Comparison of ENCODE assay signal across 9 mouse cellular contexts in genomic region chr4:120986446-120986845, GRCm38 (mm10). TPM values are rescaled to one million over a fixed set of nuclear protein-coding genes. Genes with fewer than 3 reads are reported as not detected.
A peak's percentile ranks its signal among the peaks of the same experiment; 100 is the strongest.
DNase-seq lines count a peak whose midpoint lies in the region; ATAC-seq and TF ChIP-seq lines count a peak whose summit lies in the region.
"Had no signal": no experiment of that assay in that cellular context is flagged by ENCODE, and none has a peak within 500 bp of the region (broad histone marks: within the 10 kb centered on the region; RNA-seq: fewer than 3 reads in every experiment).

No protein-coding gene starts in this region.

- H3K27ac ChIP-seq in heart, postnatal 0 days (ENCODE audit: low read depth), result no peak overlapping the region
- no peak overlapping the region for H3K27ac ChIP-seq in CH12.LX (ENCODE audit: insufficient read depth, low read depth)
- no peak overlapping the region for H3K27ac ChIP-seq in limb, embryonic 10.5 days
- no peak overlapping the region for H3K27ac ChIP-seq in midbrain, embryonic 16.5 days (ENCODE audit: low read length)
- H3K27ac ChIP-seq: embryonic facial prominence, embryonic 13.5 days had no signal

- peak; percentile 95 for TF ChIP-seq RAD21 in CH12.LX (IDR thresholded peaks at IDR 0.05; ENCODE audit: low read depth, low read length)

- H3K4me3 ChIP-seq in heart, postnatal 0 days (ENCODE audit: low read depth, low read length), result no peak overlapping the region
- no peak overlapping the region for H3K4me3 ChIP-seq in CH12.LX (replicated peaks in 1 of 3; ENCODE audit: low read depth in 2 of 3, low read length in 2 of 3, poor library complexity in 1 of 3)
- H3K4me3 ChIP-seq in limb, embryonic 10.5 days, result no peak overlapping the region
- no peak overlapping the region for H3K4me3 ChIP-seq in midbrain, embryonic 16.5 days (ENCODE audit: low read depth, low read length)
- H3K4me3 ChIP-seq: embryonic facial prominence, embryonic 13.5 days had no signal

- 0 out of 2 replicates have a peak, but pooled peaks cover 4% of the 10 kb centered on the region for H3K9me3 ChIP-seq in heart, postnatal 0 days (replicated peaks; ENCODE audit: control insufficient read depth, low read length)
- H3K9me3 ChIP-seq in CH12.LX (replicated peaks; ENCODE audit: low read length), result peaks cover 10% of the 10 kb centered on the region
- no peaks in the 10 kb centered on the region for H3K9me3 ChIP-seq in limb, embryonic 10.5 days (replicated peaks)
- no peaks in the 10 kb centered on the region for H3K9me3 ChIP-seq in midbrain, embryonic 16.5 days (replicated peaks; ENCODE audit: control insufficient read depth, low read length, poor library complexity, severe bottlenecking)
- H3K9me3 ChIP-seq: embryonic facial prominence, embryonic 13.5 days had no signal

- no peaks in the 10 kb centered on the region for H3K27me3 ChIP-seq in heart, postnatal 0 days (ENCODE audit: control insufficient read depth, insufficient read depth, low read length)
- no peaks in the 10 kb centered on the region for H3K27me3 ChIP-seq in CH12.LX (replicated peaks)
- H3K27me3 ChIP-seq in limb, embryonic 10.5 days (ENCODE audit: low read depth, poor library complexity, severe bottlenecking), result no peaks in the 10 kb centered on the region
- no peaks in the 10 kb centered on the region for H3K27me3 ChIP-seq in midbrain, embryonic 16.5 days (ENCODE audit: control insufficient read depth, insufficient read depth, low read depth, low read length)
- H3K27me3 ChIP-seq: embryonic facial prominence, embryonic 13.5 days had no signal

- TF ChIP-seq EP300 in heart, postnatal 0 days (IDR thresholded peaks at IDR 0.05; ENCODE audit: low read depth), result no peak
- TF ChIP-seq EP300 in CH12.LX (IDR thresholded peaks at IDR 0.05; ENCODE audit: low read length), result no peak

- H3K4me2 ChIP-seq in heart, postnatal 0 days (ENCODE audit: low read depth, low read length), result no peak overlapping the region
- H3K4me2 ChIP-seq in CH12.LX (ENCODE audit: insufficient read depth, low read depth, poor library complexity, severe bottlenecking), result no peak overlapping the region
- no peak overlapping the region for H3K4me2 ChIP-seq in midbrain, embryonic 16.5 days (ENCODE audit: low read length)
- H3K4me2 ChIP-seq: embryonic facial prominence, embryonic 13.5 days had no signal

- in situ Hi-C loops in CH12.LX (cut with MboI; ENCODE audit: low pct_ligation_motif_present, low pct_unique_long_range_greater_than_20kb, low sequenced_read_pairs), result loop anchor here (5.0 to 10.0 kb wide), 2 partner anchors 41 to 238 kb away; no protein-coding TSS in a partner anchor

- ATAC-seq in heart, postnatal 0 days (ENCODE audit: insufficient read depth, low read depth), result no peak
- ATAC-seq in granulocyte monocyte progenitor cell, adult 5-6 weeks (replicated peaks; ENCODE audit: poor library complexity, severe bottlenecking), result peak; percentile 87
- peak; percentile 79 for ATAC-seq in midbrain, embryonic 16.5 days

- DNase-seq in heart, postnatal 0 days (ENCODE audit: low spot score), result peak; percentile 37
- no peak for DNase-seq in heart, postnatal 25 days (ENCODE audit: low spot score)
- peak; percentile 55 for DNase-seq in CH12.LX (ENCODE audit: extremely low read depth)
- peak; percentile 50 for DNase-seq in c-Kit-positive CD71-positive TER-119-negative erythroid progenitor cells, embryonic 14.5 days (ENCODE audit: low read depth)
- peak; percentile 49 for DNase-seq in limb, embryonic 10.5 days (ENCODE audit: low spot score)
- peak; percentile 55 for DNase-seq in testis, postnatal 10 days (ENCODE audit: low spot score)

- TF ChIP-seq CTCF in heart, postnatal 0 days (IDR thresholded peaks at IDR 0.05; ENCODE audit: low read depth), result peak; percentile 72
- TF ChIP-seq CTCF in CH12.LX (conservative IDR thresholded peaks at IDR 0.05 in 1 of 2, IDR thresholded peaks at IDR 0.05 in 1 of 2; ENCODE audit: low read depth in 2 of 2, low read length in 2 of 2), result peak; percentile 94 to 97

- dilution Hi-C loops in CH12.LX (cut with MboI; ENCODE audit: extremely low pct_ligation_motif_present, extremely low pct_unique_long_range_greater_than_20kb, low sequenced_read_pairs), result no loop called here

- 15% methylated on average over 6 of the region's 6 CpGs for WGBS in heart, postnatal 0 days
- 30% methylated on average over 6 of the region's 6 CpGs for WGBS in limb, embryonic 10.5 days
- 20% methylated on average over 6 of the region's 6 CpGs for WGBS in midbrain, embryonic 16.5 days

- H3K4me1 ChIP-seq in heart, postnatal 0 days (ENCODE audit: control insufficient read depth, insufficient read depth), result no peaks in the 10 kb centered on the region
- H3K4me1 ChIP-seq in CH12.LX (ENCODE audit: control insufficient read depth in 1 of 2, insufficient read depth in 2 of 2), result peaks cover 0 to 25% of the 10 kb centered on the region in 2 experiments; a peak in 2 of 4 replicates
- H3K4me1 ChIP-seq in limb, embryonic 10.5 days, result no peaks in the 10 kb centered on the region
- H3K4me1 ChIP-seq in midbrain, embryonic 16.5 days (ENCODE audit: control insufficient read depth, insufficient read depth, low read length), result 0 out of 2 replicates have a peak, but pooled peaks cover 2% of the 10 kb centered on the region
- H3K4me1 ChIP-seq: embryonic facial prominence, embryonic 13.5 days had no signal

- H3K79me2 ChIP-seq in CH12.LX (replicated peaks; ENCODE audit: control insufficient read depth, extremely low read depth, insufficient read depth, poor library complexity, severe bottlenecking), result peaks cover 33% of the 10 kb centered on the region

- no peak overlapping the region for H3K9ac ChIP-seq in heart, postnatal 0 days (replicated peaks; ENCODE audit: low read depth, low read length)
- no peak overlapping the region for H3K9ac ChIP-seq in CH12.LX (ENCODE audit: insufficient read depth, low read depth)
- no peak overlapping the region for H3K9ac ChIP-seq in midbrain, embryonic 16.5 days (ENCODE audit: low read depth, low read length)
- H3K9ac ChIP-seq: embryonic facial prominence, embryonic 13.5 days had no signal

- intact Hi-C loops in heart, postnatal 25 days (cut with DNase I), result loop anchor here (2.0 kb wide), 4 partner anchors 28 to 246 kb away; no protein-coding TSS in a partner anchor

- peaks cover 24% of the 10 kb centered on the region for H3K36me3 ChIP-seq in heart, postnatal 0 days (replicated peaks; ENCODE audit: control insufficient read depth, insufficient read depth, low read length)
- H3K36me3 ChIP-seq in CH12.LX (replicated peaks in 1 of 2; ENCODE audit: control insufficient read depth in 1 of 2, insufficient read depth in 1 of 2, low read length in 1 of 2), result peaks cover 20 to 78% of the 10 kb centered on the region in 2 experiments
- H3K36me3 ChIP-seq in limb, embryonic 10.5 days, result peaks cover 14% of the 10 kb centered on the region
- peaks cover 9% of the 10 kb centered on the region for H3K36me3 ChIP-seq in midbrain, embryonic 16.5 days (ENCODE audit: control insufficient read depth, insufficient read depth, low read length)

- no peak for TF ChIP-seq POLR2A in CH12.LX (IDR thresholded peaks at IDR 0.05; ENCODE audit: low read depth, low read length)

TF ChIP-seq in CH12.LX, 34 proteins besides CTCF, POLR2A, EP300 and RAD21 (continues in another document):
- TF ChIP-seq SIN3A (IDR thresholded peaks at IDR 0.05; ENCODE audit: low read length), result peak; percentile 49; the same call in 1 of the 2 replicates
- TF ChIP-seq ZMIZ1 (IDR thresholded peaks at IDR 0.05; ENCODE audit: low read depth, low read length), result no peak
- no peak for TF ChIP-seq MAFK (IDR thresholded peaks at IDR 0.05; ENCODE audit: insufficient replicate concordance, low read length)
- TF ChIP-seq ZKSCAN1 (IDR thresholded peaks at IDR 0.05; ENCODE audit: borderline replicate concordance, low read depth, low read length), result no peak
- peak; percentile 74 for TF ChIP-seq ZC3H11A (IDR thresholded peaks at IDR 0.05; ENCODE audit: low read depth, low read length)

RNA-seq across cellular contexts. Expression of gene Smap2, which starts 30.6 kb away (rescaled TPM):
- total RNA-seq in heart, postnatal 0 days (2014; rRNA removed; ENCODE audit: low replicate concordance), result 18.9 and 20.9 TPM in 2 replicates
- polyA plus RNA-seq in heart, postnatal 0 days (2015; fragmentation: Nextera tagmentation; extraction: Ambion mirVana), result 6.9 and 7.5 TPM in 2 replicates
- 10 to 100 TPM; 42.2 to 42.4 TPM for total RNA-seq in heart, postnatal 25 days (2021)
- total RNA-seq in CH12.LX (2012; rRNA removed) (27.4 and 29.1 TPM in 2 replicates), CH12.LX (2014; rRNA removed) (20.0 and 20.1 TPM in 2 replicates)
- polyA plus RNA-seq in CH12.LX (2012; ENCODE audit: insufficient read length, low read depth), result 110 and 111 TPM in 2 replicates
- total RNA-seq in granulocyte monocyte progenitor cell, adult 5-6 weeks (2014; fragmentation: Nextera tagmentation), result 44.9 and 53.4 TPM in 2 replicates
- 16.4 and 18.2 TPM in 2 replicates for total RNA-seq in granulocyte monocyte progenitor cell, adult 5-6 weeks (2017)
- polyA plus RNA-seq in limb, embryonic 10.5 days (2016; fragmentation: Nextera tagmentation; extraction: Ambion mirVana), result 14.2 and 14.3 TPM in 2 replicates
- 41.1 and 43.2 TPM in 2 replicates for polyA plus RNA-seq in midbrain, embryonic 16.5 days (2015; fragmentation: Nextera tagmentation; extraction: Ambion mirVana)

RNA-seq across cellular contexts. Expression of gene Zfp69, which starts 34.9 kb away (rescaled TPM):
- 2.0 and 5.5 TPM in 2 replicates for total RNA-seq in heart, postnatal 0 days (2014; rRNA removed; ENCODE audit: low replicate concordance)
- 3.8 and 4.2 TPM in 2 replicates for polyA plus RNA-seq in heart, postnatal 0 days (2015; fragmentation: Nextera tagmentation; extraction: Ambion mirVana)
- 1 to 10 TPM in 1 of 2 experiments, under 1 TPM in 1; 0.95 to 1.2 TPM for total RNA-seq in heart, postnatal 25 days (2021)
- total RNA-seq in CH12.LX (2012; rRNA removed) (0.71 and 0.89 TPM in 2 replicates), CH12.LX (2014; rRNA removed) (0.46 and 0.72 TPM in 2 replicates)
- polyA plus RNA-seq in CH12.LX (2012; ENCODE audit: insufficient read length, low read depth), result 1.3 and 2.2 TPM in 2 replicates
- total RNA-seq in granulocyte monocyte progenitor cell, adult 5-6 weeks (2014; fragmentation: Nextera tagmentation), result 0.66 and 1.1 TPM in 2 replicates
- total RNA-seq in granulocyte monocyte progenitor cell, adult 5-6 weeks (2017), result 0.43 and 0.77 TPM in 2 replicates
- 11.5 and 11.9 TPM in 2 replicates for polyA plus RNA-seq in limb, embryonic 10.5 days (2016; fragmentation: Nextera tagmentation; extraction: Ambion mirVana)
- polyA plus RNA-seq in midbrain, embryonic 16.5 days (2015; fragmentation: Nextera tagmentation; extraction: Ambion mirVana), result 5.8 and 7.2 TPM in 2 replicates

RNA-seq across cellular contexts. Expression of gene Col9a2, which starts 52.7 kb away (rescaled TPM):
- 2.2 and 11.3 TPM in 2 replicates for total RNA-seq in heart, postnatal 0 days (2014; rRNA removed; ENCODE audit: low replicate concordance)
- 1.8 and 2.2 TPM in 2 replicates for polyA plus RNA-seq in heart, postnatal 0 days (2015; fragmentation: Nextera tagmentation; extraction: Ambion mirVana)
- total RNA-seq in heart, postnatal 25 days (2021), result not detected
- not detected in 2 replicates for total RNA-seq in CH12.LX (2012; rRNA removed)
- not detected in 2 replicates for total RNA-seq in CH12.LX (2014; rRNA removed)
- polyA plus RNA-seq in CH12.LX (2012; ENCODE audit: insufficient read length, low read depth), result not detected in 2 replicates
- not detected in 2 replicates for total RNA-seq in granulocyte monocyte progenitor cell, adult 5-6 weeks (2014; fragmentation: Nextera tagmentation)
- total RNA-seq in granulocyte monocyte progenitor cell, adult 5-6 weeks (2017), result not detected in 2 replicates
- 1.1 and 9.1 TPM in 2 replicates for polyA plus RNA-seq in limb, embryonic 10.5 days (2016; fragmentation: Nextera tagmentation; extraction: Ambion mirVana)
- polyA plus RNA-seq in midbrain, embryonic 16.5 days (2015; fragmentation: Nextera tagmentation; extraction: Ambion mirVana), result 13.1 and 16.7 TPM in 2 replicates
